Mouse (Mus musculus): ENCODE data around the gene Parp11. TPM values are rescaled to one million over a fixed set of nuclear protein-coding genes. Genes with fewer than 3 reads are reported as not detected.

Parp11 gene
- polyA plus RNA-seq, 1 experiment from 2014 or later = 69.2 TPM

- Histone ChIP-seq H3K36me3 (replicated peaks) (no peaks in the 10 kb centered on the region), H3K27me3 (0 out of 2 replicates have a peak, but pooled peaks cover 12% of the 10 kb centered on the region), H3K4me2 (no peak overlapping the region), H3K4me1 (no peaks in the 10 kb centered on the region), H3K4me3 (replicated peaks) (no peak overlapping the region), H3K9ac (no peak overlapping the region), H3K27ac (no peak overlapping the region), H3K9me3 (no peaks in the 10 kb centered on the region)
- no peak for ATAC-seq (ENCODE audit: low FRiP score)
- WGBS = 74% methylated on average over 4 of the region's 4 CpGs
These were observed 93.9 kb downstream of the Parp11 start for GRCm38 (mm10) chr6:127540517-127540916.

GRCm38 (mm10) chr6:127541617-127542374 is 95.2 kb downstream of the Parp11 start:
- H3K27ac ChIP-seq = no peak overlapping the region
- 0 out of 2 replicates have a peak overlapping the region, but pooled peaks have one; percentile 17 for H3K4me2 ChIP-seq
- no peak overlapping the region for H3K4me3 ChIP-seq (replicated peaks)
- H3K27me3 ChIP-seq = 0 out of 2 replicates have a peak, but pooled peaks cover 12% of the 10 kb centered on the region
- 39% methylated on average over 18 of the region's 18 CpGs for WGBS
- no peak overlapping the region for H3K9ac ChIP-seq
- H3K36me3 ChIP-seq (replicated peaks) = no peaks in the 10 kb centered on the region
- peak; percentile 51; the same call in 1 of the 2 replicates for ATAC-seq (ENCODE audit: low FRiP score)
- no peaks in the 10 kb centered on the region for H3K9me3 ChIP-seq
- no peaks in the 10 kb centered on the region for H3K4me1 ChIP-seq

Other genes with a start within 250 kb of the Parp11 start
- gene Cracr2a, start 114.5 kb downstream of the Parp11 start, polyA plus RNA-seq (2016; fragmentation: Nextera tagmentation; extraction: Ambion mirVana) = 1.1 TPM in 2 replicates